Comparison of ENCODE assay signal across 26 mouse cellular contexts in genomic region chr6:87728102-87728501, GRCm38 (mm10). TPM values are rescaled to one million over a fixed set of nuclear protein-coding genes. Genes with fewer than 3 reads are reported as not detected.
DNase-seq lines count a peak whose midpoint lies in the region; ATAC-seq and TF ChIP-seq lines count a peak whose summit lies in the region.
"Had no signal": no experiment of that assay in that cellular context is flagged by ENCODE, and none has a peak within 500 bp of the region (broad histone marks: within the 10 kb centered on the region; RNA-seq: fewer than 3 reads in every experiment).

No protein-coding gene starts in this region.

- peaks cover 2% of the 10 kb centered on the region for H3K36me3 ChIP-seq in megakaryocyte, embryonic 14.5 days (replicated peaks; ENCODE audit: low read length)
- H3K36me3 ChIP-seq in thymus, adult 2 months (ENCODE audit: control insufficient read depth, insufficient read depth, low read length) = no peaks in the 10 kb centered on the region
- H3K36me3 ChIP-seq: forebrain, embryonic 10.5 days; hindbrain, embryonic 10.5 days; hindbrain, embryonic 13.5 days had no signal

- no peak overlapping the region for H3K27ac ChIP-seq in thymus, adult 2 months (ENCODE audit: control insufficient read depth, insufficient read depth, low read length)
- H3K27ac ChIP-seq: forebrain, embryonic 10.5 days; forebrain, embryonic 13.5 days; hindbrain, embryonic 10.5 days; hindbrain, embryonic 13.5 days; hindbrain, postnatal 0 days had no signal

- TF ChIP-seq CTCF in thymus, adult 2 months (IDR thresholded peaks at IDR 0.05; ENCODE audit: borderline replicate concordance, control insufficient read depth, extremely low read depth, insufficient read depth, low read length, poor library complexity) = no peak

- H3K9me3 ChIP-seq in megakaryocyte, embryonic 14.5 days = no peaks in the 10 kb centered on the region
- H3K9me3 ChIP-seq: forebrain, embryonic 10.5 days; forebrain, embryonic 13.5 days; hindbrain, embryonic 10.5 days; hindbrain, embryonic 13.5 days had no signal

- no peak for TF ChIP-seq POLR2A in thymus, adult 2 months (IDR thresholded peaks at IDR 0.05; ENCODE audit: control insufficient read depth, extremely low read depth, insufficient read depth, low read length, poor library complexity)

- H3K27me3 ChIP-seq in megakaryocyte, embryonic 14.5 days (replicated peaks) = peaks cover 34% of the 10 kb centered on the region
- H3K27me3 ChIP-seq in thymus, adult 2 months (ENCODE audit: control insufficient read depth, insufficient read depth, low read length) = peaks cover 19% of the 10 kb centered on the region; the same call in 1 of the 2 replicates

- H3K4me3 ChIP-seq in megakaryocyte, embryonic 14.5 days (replicated peaks) = peak overlapping the region; percentile 51
- H3K4me3 ChIP-seq in thymus, adult 2 months (ENCODE audit: control insufficient read depth, insufficient read depth, low read length) = no peak overlapping the region
- H3K4me3 ChIP-seq: forebrain, embryonic 10.5 days; forebrain, embryonic 13.5 days; hindbrain, embryonic 10.5 days; hindbrain, embryonic 13.5 days had no signal

- WGBS in thymus, adult 2 months = 18% methylated on average over 3 of the region's 3 CpGs

- H3K4me1 ChIP-seq in megakaryocyte, embryonic 14.5 days = peaks cover 79% of the 10 kb centered on the region
- peaks cover 9% of the 10 kb centered on the region; the same call in 1 of the 2 replicates for H3K4me1 ChIP-seq in thymus, adult 2 months (replicated peaks; ENCODE audit: control insufficient read depth, insufficient read depth, low read length)

- no peak for ATAC-seq in megakaryocyte, adult 5-6 weeks (ENCODE audit: poor library complexity, severe bottlenecking)
- peak; percentile 93 to 94 for ATAC-seq in hematopoietic stem cell, adult 5-6 weeks (replicated peaks in 1 of 2; ENCODE audit: insufficient read depth in 1 of 2, low FRiP score in 2 of 2, low TSS enrichment in 1 of 2, low read depth in 1 of 2, poor library complexity in 2 of 2, severe bottlenecking in 2 of 2)
- peak; percentile 79 for ATAC-seq in megakaryocyte progenitor cell, adult 5-6 weeks (replicated peaks; ENCODE audit: poor library complexity)
- ATAC-seq: CD4-positive, CD25-positive, alpha-beta regulatory T cell, adult 4 months; forebrain, embryonic 13.5 days; forebrain, embryonic 16.5 days; hindbrain, postnatal 0 days; inflammation-experienced regulatory T-cells, adult 6 months had no signal

- DNase-seq in thymus, adult 2 months = no peak
- DNase-seq in right cerebral cortex, postnatal 10 days (ENCODE audit: low spot score in 2 of 2) = no peak
- DNase-seq: adrenal gland, adult 2 months; adrenal gland, postnatal 25 days; cerebellum, adult 11-12 months; cerebellum, adult 8-10 months; cerebellum, postnatal 10 days; cerebellum, postnatal 36 days; gastrocnemius, postnatal 10 days; gastrocnemius, postnatal 36 days; heart, adult 11 months had no signal

RNA-seq across cellular contexts. Expression of gene Efcc1, which starts 2.6 kb away (rescaled TPM):
- polyA plus RNA-seq in megakaryocyte, embryonic 14.5 days (2012; ENCODE audit: insufficient read depth, low replicate concordance) = 1.2 TPM in 1 of 2 replicates, not detected in the other
- total RNA-seq in megakaryocyte, adult 5-6 weeks (2015) = 0.39 TPM in 1 of 2 replicates, not detected in the other
- not detected in 2 replicates for total RNA-seq in megakaryocyte, adult 5-6 weeks (2017)
- 14.8 and 30.7 TPM in 2 replicates for total RNA-seq in hematopoietic stem cell, adult 5-6 weeks (2017)
- 0.64 and 1.0 TPM in 2 replicates for total RNA-seq in megakaryocyte progenitor cell, adult 5-6 weeks (2015)
- total RNA-seq in megakaryocyte progenitor cell, adult 5-6 weeks (2017) = 2.1 TPM in 2 replicates
- polyA plus RNA-seq in thymus, adult 2 months (2012; rRNA removed) = 0.17 and 0.55 TPM in 2 replicates
- polyA plus RNA-seq: heart, embryonic 11.5 days had no signal

RNA-seq across cellular contexts. Expression of gene Gp9, which starts 49.8 kb away (rescaled TPM):
- 2,862 and 6,438 TPM in 2 replicates for polyA plus RNA-seq in megakaryocyte, embryonic 14.5 days (2012; ENCODE audit: insufficient read depth, low replicate concordance)
- 0.16 and 1.2 TPM in 2 replicates for total RNA-seq in megakaryocyte, adult 5-6 weeks (2015)
- 0.59 TPM in 1 of 2 replicates, not detected in the other for total RNA-seq in megakaryocyte, adult 5-6 weeks (2017)
- total RNA-seq in hematopoietic stem cell, adult 5-6 weeks (2017) = 3.6 and 9.3 TPM in 2 replicates
- 1.9 and 2.2 TPM in 2 replicates for total RNA-seq in megakaryocyte progenitor cell, adult 5-6 weeks (2015)
- 0.81 and 2.3 TPM in 2 replicates for total RNA-seq in megakaryocyte progenitor cell, adult 5-6 weeks (2017)
- polyA plus RNA-seq in thymus, adult 2 months (2012; rRNA removed) = 1.2 and 2.6 TPM in 2 replicates
- total RNA-seq: adrenal gland, postnatal 25 days; gastrocnemius, adult 18-20 months; gastrocnemius, postnatal 10 days; gastrocnemius, postnatal 36 days; hindbrain, postnatal 0 days had no signal
- polyA plus RNA-seq: C2C12; CD4-positive, CD25-positive, alpha-beta regulatory T cell, adult 4 months had no signal

RNA-seq across cellular contexts. Expression of gene Aplf, which starts 56.1 kb away (rescaled TPM):
- polyA plus RNA-seq in megakaryocyte, embryonic 14.5 days (2012; ENCODE audit: insufficient read depth, low replicate concordance) = 4.5 and 5.3 TPM in 2 replicates
- total RNA-seq in megakaryocyte, adult 5-6 weeks (2015) = 8.1 and 8.7 TPM in 2 replicates
- total RNA-seq in megakaryocyte, adult 5-6 weeks (2017) = 14.6 and 17.0 TPM in 2 replicates
- total RNA-seq in hematopoietic stem cell, adult 5-6 weeks (2017) = 16.6 and 20.9 TPM in 2 replicates
- total RNA-seq in megakaryocyte progenitor cell, adult 5-6 weeks (2015) = 12.4 and 17.0 TPM in 2 replicates
- total RNA-seq in megakaryocyte progenitor cell, adult 5-6 weeks (2017) = 24.1 and 25.7 TPM in 2 replicates
- polyA plus RNA-seq in thymus, adult 2 months (2012; rRNA removed) = 6.8 and 6.9 TPM in 2 replicates
